Mouse (Mus musculus): ENCODE measurements around the gene Col15a1.
A peak's percentile ranks its signal among the peaks of the same experiment; 100 is the strongest.

The Col15a1 gene

DNA sequence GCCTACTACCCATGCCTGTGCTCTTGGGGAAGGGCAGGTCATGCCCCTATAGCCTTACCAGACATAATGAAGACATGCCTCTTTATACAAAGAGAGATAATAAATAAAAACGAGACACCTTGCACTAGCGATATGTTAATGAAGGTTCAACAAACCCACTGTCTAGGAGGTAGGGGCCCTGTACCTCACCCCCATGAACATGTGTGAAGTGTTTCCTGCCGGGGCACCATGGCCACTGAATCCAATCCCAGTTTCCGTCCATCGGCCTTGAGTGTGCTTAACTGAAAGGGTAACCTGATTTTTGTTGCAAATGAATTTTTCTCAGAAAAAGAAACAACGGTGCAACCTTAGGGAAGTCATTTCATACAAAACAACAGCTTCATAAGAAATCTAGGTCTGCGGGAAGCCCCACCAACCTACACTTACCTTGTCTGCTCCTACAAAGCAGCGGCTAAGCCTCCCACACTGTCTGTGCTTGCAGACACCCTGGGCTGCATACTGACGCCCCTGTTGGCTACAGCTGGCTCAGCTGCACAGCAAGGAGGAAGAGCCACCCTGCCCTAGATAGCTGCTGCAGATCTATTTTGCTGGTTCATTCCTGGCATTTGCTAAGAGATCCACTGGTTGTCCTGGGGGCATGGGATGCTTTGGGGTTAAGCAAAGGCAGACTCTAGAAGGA lies 64.6 kb downstream of the Col15a1 start:
- no peak for DNase-seq (ENCODE audit: low spot score)

- DNase-seq (ENCODE audit: low spot score): no peak
These were observed 65.8 kb downstream of the Col15a1 start for GRCm38 (mm10) chr4:47273795-47274194.

DNA sequence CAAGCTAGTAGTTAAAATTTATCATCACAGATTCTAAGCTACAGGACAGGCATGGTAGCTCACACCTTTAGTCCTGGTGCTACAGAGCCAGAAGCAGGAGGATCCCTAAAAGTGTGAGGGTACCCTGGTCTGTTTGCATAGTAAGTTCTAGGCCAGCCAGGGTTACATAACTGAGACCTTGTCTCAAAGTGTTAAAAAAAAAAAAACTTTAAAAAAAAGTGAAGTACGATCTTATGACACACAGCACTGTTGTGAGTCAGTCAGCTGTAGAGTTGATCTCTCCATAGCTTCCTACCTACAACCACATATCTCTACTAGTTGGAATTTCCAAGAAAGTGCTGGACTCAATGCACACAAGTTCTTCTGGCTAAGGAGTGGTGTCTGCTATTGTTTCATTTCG lies 67.0 kb downstream of the Col15a1 start:
- no peak for DNase-seq (ENCODE audit: low spot score)

- DNase-seq (ENCODE audit: low spot score): no peak
These were observed 70.4 kb downstream of the Col15a1 start for GRCm38 (mm10) chr4:47278397-47278796.

- DNase-seq (ENCODE audit: low spot score): no peak
These were observed 71.2 kb downstream of the Col15a1 start for GRCm38 (mm10) chr4:47279085-47279707.

- no peak for DNase-seq (ENCODE audit: low spot score)
These were observed 72.2 kb downstream of the Col15a1 start for GRCm38 (mm10) chr4:47280126-47280525.

DNA sequence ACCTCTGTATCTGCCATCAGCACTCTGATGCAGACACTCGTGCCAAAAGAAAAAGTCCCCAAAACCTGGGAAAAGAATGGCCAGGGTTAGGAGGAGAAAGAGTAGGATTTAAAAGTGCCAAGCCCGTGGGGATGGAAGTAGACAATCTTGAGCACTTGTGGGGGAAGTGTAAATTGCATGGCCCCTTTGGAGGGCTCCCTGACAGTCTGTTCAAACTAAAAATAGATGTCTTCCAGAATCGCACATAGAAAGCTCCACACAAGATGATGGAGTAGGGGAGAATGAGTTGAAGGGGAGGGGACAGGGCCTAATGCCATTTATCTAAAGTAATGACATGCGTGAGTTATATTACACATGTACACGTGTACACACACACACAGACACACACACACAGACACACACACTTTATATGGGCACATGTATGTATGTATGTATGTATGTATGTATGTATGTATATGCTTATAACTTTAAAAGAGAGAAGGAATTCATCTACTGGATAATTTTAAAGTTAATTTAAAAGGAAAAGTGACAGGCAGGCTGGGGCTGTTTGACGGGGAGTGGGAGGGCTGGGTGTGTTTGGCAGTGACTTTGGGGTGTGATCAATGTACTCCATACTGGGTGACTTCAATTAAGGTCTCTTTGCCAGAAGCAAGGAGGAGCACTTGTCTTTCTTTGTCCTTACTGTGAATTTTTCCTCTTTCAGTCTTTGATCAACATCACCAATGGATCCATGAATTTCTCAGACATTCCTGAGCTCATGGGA lies 74.1 kb downstream of the Col15a1 start:
- DNase-seq (ENCODE audit: low spot score): no peak

GRCm38 (mm10) chr4:47284311-47284710 lies 76.3 kb downstream of the Col15a1 start:
- DNase-seq (ENCODE audit: low spot score): no peak

DNA sequence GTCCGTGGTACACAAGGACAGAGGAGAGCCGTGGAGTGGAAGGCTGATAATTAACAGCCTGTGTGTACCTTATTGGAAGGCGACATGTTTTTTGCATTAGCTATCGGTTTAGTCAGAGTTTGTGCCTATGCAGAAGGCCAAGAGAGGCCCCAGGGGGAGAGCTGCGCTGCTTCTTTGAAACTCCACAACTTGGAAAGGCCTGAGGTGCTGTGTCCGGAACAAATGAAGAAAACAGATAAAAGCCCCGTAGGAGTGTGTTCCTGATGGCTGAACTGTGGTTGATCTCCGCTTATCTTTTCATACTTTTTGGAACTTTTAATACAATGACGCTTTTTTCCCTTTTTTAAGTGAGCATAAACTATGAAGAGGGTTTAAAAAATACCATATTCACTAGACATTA lies 76.9 kb downstream of the Col15a1 start:
- no peak for DNase-seq (ENCODE audit: low spot score)

DNA sequence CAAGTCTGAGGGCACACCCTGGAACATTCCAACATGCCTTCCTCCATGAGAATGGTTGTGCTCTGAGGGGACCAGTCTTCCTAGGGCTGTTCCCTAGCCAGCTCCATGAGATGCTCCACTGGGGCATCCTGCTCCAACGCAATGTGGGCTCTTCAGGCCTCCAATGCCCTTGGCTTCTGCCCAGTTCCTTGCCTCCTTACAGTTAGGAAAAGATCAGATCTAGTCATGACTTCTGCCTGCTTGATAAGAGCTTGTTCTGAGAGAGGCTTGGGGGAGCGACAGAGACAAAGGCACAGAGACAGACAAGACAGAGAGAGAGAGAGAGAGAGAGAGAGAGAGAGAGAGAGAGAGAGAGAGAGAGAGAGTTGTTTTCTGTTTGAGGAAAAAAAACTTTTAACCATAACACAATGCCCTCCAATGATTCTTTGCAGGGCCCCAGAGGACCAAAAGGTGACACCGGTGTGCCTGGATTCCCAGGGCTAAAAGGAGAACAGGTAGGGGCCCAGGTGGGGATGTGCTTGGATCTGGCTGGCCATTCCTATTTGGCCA lies 78.7 kb downstream of the Col15a1 start:
- DNase-seq (ENCODE audit: low spot score): no peak

GRCm38 (mm10) chr4:47287468-47287867 lies 79.5 kb downstream of the Col15a1 start:
- no peak for DNase-seq (ENCODE audit: low spot score)

DNA sequence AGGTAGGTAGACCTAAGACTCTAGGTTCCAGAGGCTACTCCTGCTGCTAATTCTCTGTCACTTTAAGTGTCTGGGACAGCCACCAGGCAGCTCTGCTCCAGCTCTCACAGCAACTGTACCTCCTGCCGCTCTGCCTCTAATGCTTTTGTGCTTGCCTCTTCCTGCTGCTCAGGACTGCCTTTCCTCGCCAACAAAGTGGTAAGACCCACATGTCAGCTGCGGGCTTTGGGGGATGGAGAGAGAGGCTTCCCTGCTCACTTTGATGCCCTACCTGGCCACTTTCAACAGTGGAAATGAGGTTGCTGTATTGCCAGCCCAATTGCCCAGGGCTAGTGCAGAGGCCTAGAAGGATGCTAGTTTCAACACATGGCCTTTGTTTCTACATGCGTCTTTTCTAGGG lies 80.3 kb downstream of the Col15a1 start:
- no peak for DNase-seq (ENCODE audit: low spot score)

GRCm38 (mm10) chr4:47289526-47289925 lies 81.6 kb downstream of the Col15a1 start:
- DNase-seq (ENCODE audit: low spot score): no peak

DNA sequence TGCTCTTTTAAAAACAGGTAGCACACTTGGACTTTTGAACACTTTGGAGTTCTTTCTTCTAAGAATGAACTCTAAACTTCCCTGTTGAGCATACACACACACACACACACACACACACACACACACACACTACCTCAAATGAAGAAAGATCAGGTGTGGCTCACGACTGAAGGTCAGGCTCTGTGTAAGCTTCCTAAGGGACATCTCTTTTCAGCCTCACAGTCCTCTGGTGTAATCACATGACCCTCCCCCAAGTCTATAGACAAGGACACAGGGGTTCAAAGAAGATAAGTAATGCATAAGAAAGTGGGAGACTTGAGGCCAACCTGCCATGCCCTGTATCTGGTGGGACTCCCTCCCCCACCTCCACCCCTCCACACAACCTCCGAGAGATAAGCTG lies 82.5 kb downstream of the Col15a1 start:
- no peak for DNase-seq (ENCODE audit: low spot score)

DNA sequence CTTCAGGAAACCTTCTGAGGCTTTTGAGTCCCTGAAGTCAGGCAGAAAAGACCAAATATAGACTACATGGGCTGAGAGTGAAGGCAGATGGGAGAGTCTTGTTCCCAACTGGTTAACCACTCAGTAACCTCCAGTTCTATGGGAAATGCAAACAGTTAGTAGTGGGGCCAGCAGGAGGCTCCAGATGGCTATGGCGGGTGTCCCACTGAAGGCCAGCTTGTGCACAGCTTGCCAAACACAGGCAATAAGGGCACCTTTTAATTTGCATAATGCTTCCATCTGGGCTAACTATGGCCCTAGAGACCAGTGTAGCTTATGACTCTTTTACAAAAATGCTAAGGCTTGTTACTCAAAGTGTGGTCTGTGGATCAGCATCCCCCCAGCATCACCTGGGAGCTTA lies 83.1 kb downstream of the Col15a1 start:
- no peak for DNase-seq (ENCODE audit: low spot score)

- DNase-seq (ENCODE audit: low spot score): no peak
These were observed 85.0 kb downstream of the Col15a1 start for GRCm38 (mm10) chr4:47292956-47293355.

- DNase-seq (ENCODE audit: low spot score): peak; percentile 57
These were observed 86.0 kb downstream of the Col15a1 start for GRCm38 (mm10) chr4:47293771-47294543.

DNA sequence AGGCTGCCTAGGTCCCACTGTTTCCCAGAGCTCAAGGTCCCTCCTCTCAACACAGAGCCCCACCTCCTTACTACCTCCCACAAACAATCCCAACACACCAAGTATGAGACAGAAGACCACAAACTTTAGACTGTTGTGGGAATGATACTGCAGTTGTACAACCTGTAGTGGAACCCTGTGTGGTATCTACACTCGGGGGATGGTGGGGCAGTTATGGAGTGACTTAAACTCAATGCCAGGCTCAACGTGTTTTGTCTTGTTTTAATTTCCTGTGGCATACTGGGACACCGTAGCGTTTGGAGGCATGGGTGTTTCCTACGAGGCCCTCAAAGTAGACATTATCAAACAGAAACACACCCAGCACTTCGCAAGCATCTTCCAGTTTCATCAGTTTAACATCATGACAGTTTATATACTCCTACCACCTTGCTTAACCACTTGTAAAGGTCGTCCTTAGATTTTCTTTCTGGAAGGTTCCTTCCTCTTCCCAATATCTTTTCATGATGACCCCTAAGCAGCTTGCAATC lies 86.6 kb downstream of the Col15a1 start:
- DNase-seq (ENCODE audit: low spot score): no peak

GRCm38 (mm10) chr4:47295547-47295946 lies 87.6 kb downstream of the Col15a1 start:
- no peak for DNase-seq (ENCODE audit: low spot score)

DNA sequence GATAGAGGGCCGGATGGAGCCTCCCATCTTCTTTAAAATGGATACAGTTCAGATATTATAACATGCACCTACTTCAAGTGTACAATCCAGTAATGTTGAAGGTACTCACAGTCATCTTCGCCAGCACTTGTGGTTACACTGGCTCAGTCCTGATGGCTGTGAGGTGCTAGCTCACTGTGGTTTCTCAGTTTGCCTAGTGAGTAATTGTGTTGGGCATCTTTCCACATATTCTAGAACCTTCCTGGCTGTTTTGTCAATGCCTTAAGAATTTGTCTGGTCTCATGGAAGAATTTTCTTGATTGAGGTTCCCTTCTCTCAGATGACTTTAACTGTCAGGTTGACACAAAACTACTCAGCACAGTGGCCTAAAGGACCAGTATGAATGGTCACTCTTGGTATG lies 92.7 kb downstream of the Col15a1 start:
- DNase-seq (ENCODE audit: low spot score): no peak

DNA sequence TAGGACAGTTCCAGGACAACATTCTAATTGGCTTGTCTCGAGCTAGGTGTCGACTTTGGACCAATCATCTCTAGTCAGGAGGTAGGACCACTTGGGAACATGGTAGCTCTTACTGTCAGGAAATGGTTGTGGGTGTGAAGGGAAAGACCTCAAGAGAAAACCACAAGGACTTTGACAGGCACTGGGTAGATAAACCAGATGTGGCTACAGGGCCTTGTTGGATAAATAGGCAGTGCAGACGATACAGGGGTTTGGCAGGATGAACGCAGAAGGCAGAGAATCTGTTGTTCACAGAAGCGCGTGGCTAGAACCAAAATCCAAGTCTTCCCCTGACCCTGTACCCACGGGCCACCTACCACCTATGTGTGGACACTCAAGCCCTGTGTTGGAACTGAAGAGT lies 94.6 kb downstream of the Col15a1 start:
- DNase-seq (ENCODE audit: low spot score): no peak
